In the genomic region with DNA sequence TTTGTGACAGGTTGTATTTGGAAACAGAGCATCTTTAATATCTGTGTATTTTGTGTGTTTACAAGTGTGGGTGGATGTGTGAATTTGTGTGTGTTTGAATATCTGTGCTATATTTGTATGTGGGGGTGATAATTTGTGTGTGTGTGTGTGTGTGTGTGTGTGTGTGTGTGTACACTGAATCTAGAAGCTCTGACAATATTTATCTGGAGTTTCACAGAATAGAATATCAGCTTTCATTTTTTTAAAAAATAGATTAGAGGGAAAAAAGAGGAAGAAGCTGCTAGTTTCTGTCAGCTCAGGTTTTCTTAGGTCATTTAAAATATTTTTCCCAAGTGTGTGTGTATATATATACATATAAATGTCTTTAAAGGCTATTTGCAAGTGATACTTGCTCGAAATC, we compare ENCODE assay signal across 32 mouse cellular contexts.
"Had no signal": no experiment of that assay in that cellular context is flagged by ENCODE, and none has a peak within 500 bp of the region (broad histone marks: within the 10 kb centered on the region; RNA-seq: fewer than 3 reads in every experiment).

No protein-coding gene starts in this region.

- DNase-seq: left cerebral cortex, postnatal 4 days; liver; liver, embryonic 13.5 days; liver, postnatal 0 days; lung, adult 18-20 months; lung, adult 2 months; lung, embryonic 14.5 days; lung, postnatal 10 days; lung, postnatal 14 days; lung, postnatal 36 days; lung, postnatal 4 days; midbrain, embryonic 14.5 days had no signal

- H3K4me2 ChIP-seq: limb, embryonic 12.5 days; limb, embryonic 13.5 days; limb, embryonic 15.5 days; liver, embryonic 11.5 days; liver, embryonic 12.5 days; liver, embryonic 13.5 days; liver, embryonic 15.5 days; lung, embryonic 14.5 days; lung, embryonic 15.5 days; midbrain, embryonic 11.5 days; midbrain, embryonic 12.5 days; midbrain, embryonic 13.5 days; midbrain, embryonic 15.5 days; neural tube, embryonic 12.5 days had no signal

- H3K9ac ChIP-seq: limb, embryonic 12.5 days; limb, embryonic 13.5 days; limb, embryonic 15.5 days; liver, embryonic 12.5 days; liver, embryonic 13.5 days; liver, embryonic 14.5 days; liver, embryonic 15.5 days; liver, postnatal 0 days; lung, embryonic 14.5 days; lung, embryonic 15.5 days; midbrain, embryonic 12.5 days; midbrain, embryonic 13.5 days; midbrain, embryonic 15.5 days; neural tube, embryonic 12.5 days had no signal

- H3K9me3 ChIP-seq: limb, embryonic 10.5 days; limb, embryonic 12.5 days; limb, embryonic 13.5 days; limb, embryonic 15.5 days; liver, embryonic 12.5 days; liver, embryonic 13.5 days; liver, embryonic 15.5 days; lung, embryonic 15.5 days; megakaryocyte, embryonic 14.5 days; midbrain, embryonic 10.5 days; midbrain, embryonic 12.5 days; midbrain, embryonic 13.5 days; midbrain, embryonic 15.5 days; neural tube, embryonic 12.5 days had no signal

- H3K27ac ChIP-seq: limb, embryonic 10.5 days; limb, embryonic 12.5 days; limb, embryonic 13.5 days; limb, embryonic 15.5 days; liver, embryonic 12.5 days; liver, embryonic 13.5 days; liver, embryonic 14.5 days; liver, embryonic 15.5 days; lung, embryonic 15.5 days; macrophage; midbrain, embryonic 10.5 days; midbrain, embryonic 12.5 days; midbrain, embryonic 13.5 days; midbrain, embryonic 15.5 days; neural tube, embryonic 12.5 days had no signal

- H3K36me3 ChIP-seq: limb, embryonic 10.5 days; limb, embryonic 12.5 days; limb, embryonic 13.5 days; limb, embryonic 15.5 days; liver, embryonic 12.5 days; liver, embryonic 13.5 days; liver, embryonic 15.5 days; lung, embryonic 15.5 days; midbrain, embryonic 10.5 days; midbrain, embryonic 12.5 days; midbrain, embryonic 13.5 days; midbrain, embryonic 15.5 days; neural tube, embryonic 12.5 days had no signal

- H3K27me3 ChIP-seq: limb, embryonic 12.5 days; limb, embryonic 13.5 days; limb, embryonic 15.5 days; liver, embryonic 12.5 days; liver, embryonic 13.5 days; liver, embryonic 15.5 days; lung, embryonic 15.5 days; megakaryocyte, embryonic 14.5 days; midbrain, embryonic 12.5 days; midbrain, embryonic 13.5 days; midbrain, embryonic 15.5 days; neural tube, embryonic 12.5 days had no signal

- ATAC-seq: liver, embryonic 12.5 days; liver, postnatal 0 days; lung, postnatal 0 days; midbrain, embryonic 13.5 days; midbrain, embryonic 15.5 days; midbrain, embryonic 16.5 days had no signal

- H3K4me3 ChIP-seq: limb, embryonic 10.5 days; limb, embryonic 12.5 days; limb, embryonic 13.5 days; limb, embryonic 15.5 days; liver, embryonic 12.5 days; liver, embryonic 13.5 days; liver, embryonic 15.5 days; lung, embryonic 15.5 days; megakaryocyte, embryonic 14.5 days; midbrain, embryonic 10.5 days; midbrain, embryonic 12.5 days; midbrain, embryonic 13.5 days; midbrain, embryonic 15.5 days; myocyte; neural tube, embryonic 12.5 days had no signal

- H3K4me1 ChIP-seq: limb, embryonic 10.5 days; limb, embryonic 13.5 days; limb, embryonic 15.5 days; liver, embryonic 12.5 days; liver, embryonic 13.5 days; liver, embryonic 15.5 days; lung, embryonic 15.5 days; megakaryocyte, embryonic 14.5 days; midbrain, embryonic 15.5 days; neural tube, embryonic 12.5 days had no signal
